Mouse (Mus musculus) liver, embryonic 14.5 days (tissue): ENCODE results near the gene Nf1. TPM values are rescaled to one million over a fixed set of nuclear protein-coding genes. Genes with fewer than 3 reads are reported as not detected.

Source experiments
- ATAC-seq: fragments of 200-750 bp; cut with Nextera tagmentation; 2 replicates; pipeline ENCODE4 v1.8.0; 2017; ENCODE audit warnings: moderate number of reproducible peaks, mild to moderate bottlenecking, moderate library complexity; ENCODE audit not compliant: insufficient read depth
- DNase-seq, 3 experiments: peaks; one replicate each; pipeline ENCODE4 v3.0.0-alpha.2; 2012 to 2013; ENCODE audit warnings: low read depth in 3 of 3, low spot score in 3 of 3
- H3K27ac ChIP-seq: fragments of 300-500 bp; sonication (generic); 2 replicates; pipeline ENCODE4 v1.5.1; 2014; ENCODE audit warnings: moderate library complexity, mild to moderate bottlenecking, control low read depth, inconsistent platforms
- H3K27me3 ChIP-seq: fragments of 300-500 bp; sonication (generic); 2 replicates; pipeline ENCODE4 v1.6.1; 2014; ENCODE audit warnings: mild to moderate bottlenecking, low read length, moderate library complexity; ENCODE audit not compliant: control insufficient read depth, insufficient read depth
- H3K36me3 ChIP-seq: fragments of 300-500 bp; sonication (generic); replicated peaks from 2 replicates; pipeline ENCODE4 v1.6.1; 2014; ENCODE audit warnings: low read depth; ENCODE audit not compliant: control insufficient read depth, insufficient read depth
- H3K4me1 ChIP-seq, 2 experiments: fragments of 200-500 bp in 1 of 2; fragments of 300-500 bp in 1 of 2; sonication (generic) in 1 of 2; replicated peaks; 2 replicates each; pipeline ENCODE4 v1.6.1; 2012 to 2014; ENCODE audit warnings: antibody characterized with exemption in 1 of 2, inconsistent platforms in 1 of 2, low read length in 1 of 2; ENCODE audit not compliant: control insufficient read depth in 2 of 2, insufficient read depth in 2 of 2
- H3K4me2 ChIP-seq: fragments of 300-500 bp; sonication (generic); 2 replicates; pipeline ENCODE4 v1.6.1; 2014; ENCODE audit warnings: low read depth, mild to moderate bottlenecking, control low read depth, moderate library complexity
- H3K4me3 ChIP-seq, 2 experiments: fragments of 200-500 bp in 1 of 2; fragments of 300-500 bp in 1 of 2; sonication (generic) in 1 of 2; 2 replicates each; pipeline ENCODE4 v1.5.1; 2012 to 2014; ENCODE audit warnings: low read depth in 2 of 2, low read length in 2 of 2, mild to moderate bottlenecking in 2 of 2, control low read depth in 1 of 2, inconsistent platforms in 1 of 2, moderate library complexity in 1 of 2; ENCODE audit not compliant: insufficient read depth in 1 of 2
- H3K9ac ChIP-seq: fragments of 300-500 bp; sonication (generic); replicated peaks from 2 replicates; pipeline ENCODE4 v1.6.1; 2014; ENCODE audit warnings: mild to moderate bottlenecking, control low read depth, moderate library complexity
- H3K9me3 ChIP-seq: fragments of 300-500 bp; sonication (generic); 2 replicates; pipeline ENCODE4 v1.6.1; 2016; ENCODE audit warnings: low read length, mixed read lengths; ENCODE audit not compliant: control insufficient read depth
- CTCF ChIP-seq: IDR thresholded peaks from 2 replicates; pipeline ENCODE4 v1.5.1; 2016; ENCODE audit warnings: antibody characterized with exemption, low read depth, control low read depth
- EP300 ChIP-seq: IDR thresholded peaks from 2 replicates; pipeline ENCODE4 v1.6.1; 2016; ENCODE audit warnings: antibody characterized with exemption, low read depth
- WGBS: fragments of 180-500 bp; shearing (Covaris S2); extraction: QIAGEN DNeasy Blood & Tissue Kit; methylation state at CpG from one replicate; pipeline ENCODE4 v1.1.7; 2014; ENCODE audit not compliant: insufficient replicate concordance; 5-methylcytosine and 5-hydroxymethylcytosine counted together
- polyA plus RNA-seq, 2 experiments: library from polyadenylated mRNA; depleted of rRNA in 1 of 2; stranded (reverse) in 1 of 2; unstranded in 1 of 2; fragments of >200 nt; fragmentation: Nextera tagmentation in 1 of 2; extraction: Ambion mirVana in 1 of 2; gene quantifications; 2 replicates each; pipeline versions ENCODE4 v1.2.1 to v1.2.3; 2012 to 2014

Gene Nf1
- polyA plus RNA-seq, 2 experiments, result 1.7 to 2.3 TPM

GRCm38 (mm10) chr11:79511970-79512369 is 172.5 kb downstream of the Nf1 start:
- H3K36me3 ChIP-seq, result no peaks in the 10 kb centered on the region
- H3K4me3 ChIP-seq, result no peak overlapping the region
- no peak overlapping the region for H3K27ac ChIP-seq
- ATAC-seq (no peak), DNase-seq (no peak)
- TF ChIP-seq CTCF (no peak), EP300 (no peak)
- 75% methylated on average over 3 of the region's 3 CpGs for WGBS
- no peak overlapping the region for H3K9ac ChIP-seq
- no peaks in the 10 kb centered on the region for H3K27me3 ChIP-seq
- H3K4me1 ChIP-seq, result no peaks in the 10 kb centered on the region; a peak in 1 of 4 replicates
- no peaks in the 10 kb centered on the region for H3K9me3 ChIP-seq
- H3K4me2 ChIP-seq, result no peak overlapping the region

DNA sequence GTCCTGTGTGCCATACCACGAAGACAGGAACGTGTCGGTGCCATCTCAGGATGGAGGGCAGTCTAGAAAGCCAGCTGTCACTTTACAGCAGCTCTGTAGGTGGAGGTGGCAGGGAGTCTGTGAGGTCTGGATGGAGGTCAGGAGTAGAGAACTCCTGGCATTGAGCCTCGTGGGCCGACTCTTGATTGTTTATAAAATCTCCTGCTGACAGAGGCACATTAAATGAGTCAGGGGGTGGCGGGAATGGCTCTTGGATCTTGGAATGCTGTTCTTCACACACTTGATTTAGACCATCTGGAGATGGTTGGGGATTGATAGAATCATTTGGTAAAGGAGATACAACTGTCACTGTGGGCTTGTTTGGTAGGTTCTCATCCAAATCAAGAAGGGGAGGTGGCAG is 175.8 kb downstream of the Nf1 start:
- ATAC-seq, result no peak
- no peak for TF ChIP-seq EP300
- no peak for TF ChIP-seq CTCF
- Histone ChIP-seq H3K27me3 (no peaks in the 10 kb centered on the region), H3K4me3 (no peak overlapping the region), H3K4me1 (peaks cover 0 to 7% of the 10 kb centered on the region in 2 experiments; a peak in 2 of 4 replicates), H3K36me3 (no peaks in the 10 kb centered on the region), H3K9me3 (no peaks in the 10 kb centered on the region), H3K4me2 (no peak overlapping the region), H3K27ac (no peak overlapping the region), H3K9ac (no peak overlapping the region)
- WGBS, result 71% methylated on average over 6 of the region's 6 CpGs
- DNase-seq, result no peak

DNA sequence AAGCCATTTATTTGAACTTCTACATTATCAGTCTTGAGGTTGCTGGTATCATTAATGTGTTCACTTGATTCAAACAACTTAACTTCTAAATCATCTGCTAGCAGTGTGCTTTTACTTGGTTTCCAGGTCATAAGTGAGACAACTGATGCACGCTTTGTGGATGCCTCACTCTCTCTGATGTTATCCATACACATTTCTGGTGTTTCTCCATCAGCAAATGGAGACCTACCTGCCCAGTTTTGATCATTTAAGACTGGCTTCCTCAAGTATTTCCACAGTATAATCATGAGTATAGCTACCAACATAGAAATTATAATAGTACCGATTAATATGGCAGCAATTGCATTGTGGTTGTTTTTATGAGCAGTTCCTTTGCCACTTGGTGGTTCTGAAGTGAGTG is 176.3 kb downstream of the Nf1 start:
- WGBS, result 74% methylated on average over 2 of the region's 2 CpGs
- Histone ChIP-seq H3K9me3 (no peaks in the 10 kb centered on the region), H3K4me2 (no peak overlapping the region), H3K9ac (no peak overlapping the region), H3K4me1 (peaks cover 0 to 9% of the 10 kb centered on the region in 2 experiments; a peak in 3 of 4 replicates), H3K27me3 (no peaks in the 10 kb centered on the region), H3K36me3 (no peaks in the 10 kb centered on the region), H3K4me3 (no peak overlapping the region), H3K27ac (no peak overlapping the region)
- TF ChIP-seq CTCF, result no peak
- no peak for ATAC-seq
- DNase-seq, result no peak

DNA sequence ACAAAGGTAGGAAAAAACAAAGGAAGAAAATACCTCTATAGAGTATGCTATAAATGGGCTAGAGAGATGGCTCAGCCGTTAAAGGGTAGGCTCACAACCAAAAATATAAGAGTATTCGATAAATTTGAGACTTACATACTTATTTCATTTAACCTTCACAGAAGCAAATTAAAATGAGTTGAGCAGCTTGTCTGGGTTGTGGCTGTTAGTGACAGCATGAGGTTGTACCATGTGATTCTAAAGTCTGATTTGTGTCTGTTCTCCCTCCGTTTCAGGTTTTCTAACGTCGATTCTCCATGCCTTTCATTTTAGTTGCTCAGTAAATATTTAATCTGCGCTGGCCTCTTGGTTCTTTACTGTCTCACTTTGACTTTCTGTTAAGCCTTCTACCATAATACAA is 179.8 kb downstream of the Nf1 start:
- no peak overlapping the region for H3K4me3 ChIP-seq
- no peaks in the 10 kb centered on the region for H3K36me3 ChIP-seq
- ATAC-seq, result no peak
- H3K9ac ChIP-seq, result no peak overlapping the region
- no peak for DNase-seq
- no peak overlapping the region for H3K27ac ChIP-seq
- WGBS, result 47% methylated on average over 6 of the region's 6 CpGs
- H3K9me3 ChIP-seq, result no peaks in the 10 kb centered on the region
- TF ChIP-seq CTCF, result no peak
- TF ChIP-seq EP300, result no peak
- peaks cover 0 to 17% of the 10 kb centered on the region in 2 experiments; a peak in 3 of 4 replicates for H3K4me1 ChIP-seq
- H3K4me2 ChIP-seq, result peak overlapping the region; percentile 12; the same call in 1 of the 2 replicates
- no peaks in the 10 kb centered on the region for H3K27me3 ChIP-seq

GRCm38 (mm10) chr11:79519878-79520291 is 180.4 kb downstream of the Nf1 start:
- DNase-seq, result peak; percentile 23 to 41 (median 30)
- TF ChIP-seq EP300 (no peak), CTCF (no peak)
- 13% methylated on average over 1 of the region's 1 CpGs for WGBS
- Histone ChIP-seq H3K27ac (no peak overlapping the region), H3K27me3 (no peaks in the 10 kb centered on the region), H3K4me1 (peaks cover 0 to 19% of the 10 kb centered on the region in 2 experiments; a peak in 2 of 4 replicates), H3K4me2 (no peak overlapping the region; the same call in 1 of the 2 replicates), H3K9me3 (no peaks in the 10 kb centered on the region), H3K9ac (no peak overlapping the region), H3K4me3 (no peak overlapping the region), H3K36me3 (no peaks in the 10 kb centered on the region)
- no peak for ATAC-seq
